Mouse (Mus musculus) lung, postnatal 25 days (tissue): ENCODE measurements at regions not wholly inside any gene's neighbourhood (a gene's known extent, or its start where the extent isn't known, plus 50 kb on each side); places are given as distances from the start of the nearest gene placed in this dataset.
"Not testable (repeated sequence)": the region's sequence is repeated elsewhere in the genome, so short reads cannot be mapped to it uniquely, and the experiment has no call there.

Experiments used
- DNase-seq: peaks from one replicate; pipeline ENCODE4 v3.0.0; 2022; ENCODE audit warnings: low spot score

DNA sequence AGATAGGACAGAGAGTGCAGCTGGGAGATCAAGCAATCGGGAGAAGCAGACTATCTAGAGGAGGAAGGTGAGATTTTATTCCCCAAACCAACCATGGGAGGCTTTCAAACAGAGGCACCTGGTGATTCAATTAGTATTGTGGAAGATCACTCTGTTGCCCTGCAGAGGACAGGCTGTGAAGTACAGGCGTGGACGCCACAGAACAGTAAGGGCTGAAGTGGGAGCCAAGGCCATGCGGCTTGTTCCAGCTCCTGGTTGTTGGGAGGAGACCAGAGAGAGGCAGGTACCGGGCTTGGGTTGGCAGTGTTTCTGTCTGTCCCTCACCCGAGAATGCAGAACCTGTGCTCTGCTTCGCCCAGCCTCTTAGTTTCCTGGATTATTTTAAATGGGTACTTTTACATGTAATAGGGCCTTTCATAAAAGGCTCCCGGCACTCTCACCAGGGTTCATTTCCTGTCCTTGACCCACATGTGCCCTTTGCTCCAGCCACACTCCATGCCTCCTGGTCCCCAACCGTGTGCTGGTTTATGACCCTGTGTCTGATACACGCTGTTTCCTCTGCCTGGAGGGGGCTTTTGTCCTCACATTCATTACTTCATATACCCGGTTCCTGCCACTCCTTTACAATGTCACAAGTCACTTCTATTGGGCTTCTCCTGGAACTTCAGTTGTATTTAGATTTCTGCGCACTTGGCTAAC is 58.3 kb downstream of the Vcpkmt start:
- no peak for DNase-seq

DNA sequence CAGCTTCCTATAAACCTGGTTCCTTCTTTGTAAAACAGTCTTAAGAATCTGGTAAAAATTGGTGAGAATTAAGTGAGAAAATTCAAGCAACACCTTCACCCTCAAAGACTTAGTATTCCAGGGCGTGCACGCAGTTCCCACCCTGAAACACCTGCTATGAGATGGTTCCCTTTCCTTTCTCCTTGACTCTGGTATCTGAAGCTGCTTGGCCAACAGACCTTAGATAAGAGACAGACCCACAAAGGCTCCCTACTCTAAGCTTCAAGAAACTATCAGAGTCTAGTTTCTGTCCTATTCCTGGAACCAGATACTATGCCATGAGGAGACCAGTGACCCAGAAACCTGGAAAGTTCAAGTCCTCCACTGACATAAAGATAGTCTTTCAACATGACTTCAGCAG is 63.0 kb downstream of the Vcpkmt start:
- DNase-seq = no peak

DNA sequence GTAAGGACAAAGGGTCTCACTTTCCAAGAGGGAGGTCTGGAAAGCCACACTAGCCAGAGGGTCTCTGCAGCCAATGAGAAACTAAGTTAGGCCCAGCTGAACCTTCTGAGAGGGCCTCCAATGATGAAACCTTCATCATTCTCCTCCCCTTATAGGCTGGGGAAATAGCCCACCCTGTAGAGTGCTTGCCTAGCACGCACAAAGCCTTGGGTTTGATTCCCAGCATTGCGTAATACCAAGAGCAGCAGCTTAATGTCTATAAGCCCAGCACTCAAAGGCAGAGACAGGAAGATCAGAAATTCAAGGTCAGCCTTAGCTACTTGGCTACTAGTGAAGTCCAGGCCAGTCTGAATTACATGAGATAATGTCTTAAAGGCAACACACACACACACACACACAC is 63.8 kb downstream of the Vcpkmt start:
- DNase-seq = no peak

DNA sequence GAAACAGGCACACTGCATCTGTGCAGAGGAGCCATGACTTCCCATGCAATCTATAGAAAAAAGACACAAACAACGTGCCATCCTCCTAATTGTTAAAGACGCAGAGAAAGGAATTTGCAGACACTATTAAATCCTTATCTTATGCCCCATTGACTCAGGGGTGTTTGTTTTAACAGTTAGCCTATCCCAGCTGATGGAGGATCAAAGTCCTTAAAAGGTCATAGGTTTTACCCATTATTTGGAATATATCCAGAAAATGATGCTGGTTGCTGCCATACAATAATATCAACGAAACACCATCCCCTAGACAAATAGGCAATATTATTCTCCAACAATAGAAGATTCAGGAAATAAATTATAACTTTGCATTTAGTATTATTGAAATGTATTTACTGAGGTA is 65.2 kb downstream of the Vcpkmt start:
- DNase-seq = no peak

DNA sequence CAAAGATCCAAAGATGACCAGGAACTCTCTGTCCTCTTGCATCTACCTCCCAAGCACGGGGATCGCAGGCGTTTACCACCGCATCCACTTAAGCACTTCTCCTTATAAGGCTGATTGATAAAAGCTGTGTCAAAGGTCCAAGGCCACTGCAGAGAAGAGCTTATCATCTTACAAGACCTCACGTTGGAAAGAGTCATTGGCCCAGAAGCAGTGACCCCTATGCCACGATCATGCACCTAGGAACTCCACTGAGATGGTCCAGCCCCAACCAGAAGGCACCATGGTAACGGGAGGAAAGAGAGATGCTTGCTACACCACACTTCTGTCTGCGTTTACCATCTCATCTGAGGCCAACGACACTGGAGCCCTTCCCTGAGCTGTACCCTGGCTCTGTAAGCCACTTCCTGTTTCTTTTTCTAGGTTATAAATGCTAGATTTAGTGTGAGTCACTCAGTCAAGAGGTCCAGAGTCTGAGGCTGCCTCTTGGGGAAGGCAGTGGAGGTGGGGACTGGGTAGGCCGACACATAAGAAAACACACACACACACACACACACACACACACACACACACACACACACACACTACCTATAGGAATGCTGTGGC is 66.4 kb downstream of the Vcpkmt start:
- DNase-seq = peak; percentile 69

DNA sequence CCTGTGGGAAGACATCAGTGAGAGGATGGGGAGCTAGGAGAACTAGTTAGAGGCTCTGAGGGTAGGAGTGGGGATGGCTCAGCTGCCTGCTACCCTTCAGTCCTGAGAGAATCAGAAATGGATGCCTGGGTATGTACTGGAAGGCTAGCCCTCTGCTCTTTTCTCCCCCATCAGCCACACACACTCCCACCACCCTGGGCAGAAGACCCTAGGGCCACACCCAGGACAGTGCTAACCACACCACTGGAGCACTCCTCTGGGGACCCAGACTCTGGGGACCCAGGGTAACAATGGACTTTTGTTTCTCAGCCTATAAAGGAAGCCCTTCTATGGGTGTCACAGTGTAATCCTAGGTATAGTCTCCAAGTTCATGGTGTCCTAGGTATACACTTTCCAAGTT is 67.0 kb downstream of the Vcpkmt start:
- DNase-seq = no peak

DNA sequence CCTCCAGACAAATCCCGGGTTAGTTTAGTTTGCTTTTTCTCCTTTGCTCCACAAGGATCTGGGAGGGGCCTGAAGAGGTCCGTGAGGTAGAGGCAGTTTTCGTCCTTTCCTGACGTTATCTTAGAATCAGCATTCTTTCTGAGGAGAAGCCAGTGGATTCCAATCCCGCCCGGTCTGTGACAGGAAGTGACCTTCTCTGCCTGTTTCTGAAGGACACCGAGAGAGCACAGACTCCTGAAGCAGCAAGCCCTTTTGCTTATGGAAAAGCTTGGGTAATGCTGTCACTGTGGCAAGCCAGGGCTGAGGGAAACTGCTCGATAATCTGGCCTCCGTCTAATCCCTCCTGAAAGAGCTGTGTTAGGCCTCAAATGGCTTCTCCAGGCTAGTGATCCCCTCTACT is 67.7 kb downstream of the Vcpkmt start:
- no peak for DNase-seq

DNA sequence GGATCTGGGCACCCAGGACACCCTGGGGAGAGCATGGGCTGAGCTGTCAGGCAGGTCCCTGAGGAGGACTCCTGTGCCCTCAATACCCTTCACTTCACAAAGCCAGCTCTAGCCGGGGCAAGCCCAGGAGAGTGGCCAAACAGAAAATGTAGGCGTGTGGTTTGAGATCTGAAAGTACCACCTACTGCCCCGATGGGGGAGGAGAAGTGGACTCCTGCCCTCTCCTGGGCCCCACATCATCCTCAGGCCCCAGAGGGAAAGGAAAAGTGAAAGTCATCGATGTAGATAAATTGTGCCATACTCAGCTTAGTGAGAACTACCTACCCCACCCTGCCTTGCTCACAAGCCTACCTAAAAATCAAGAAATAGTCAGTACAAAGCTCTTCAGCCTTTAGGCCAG is 69.7 kb downstream of the Vcpkmt start:
- DNase-seq = peak; percentile 80

DNA sequence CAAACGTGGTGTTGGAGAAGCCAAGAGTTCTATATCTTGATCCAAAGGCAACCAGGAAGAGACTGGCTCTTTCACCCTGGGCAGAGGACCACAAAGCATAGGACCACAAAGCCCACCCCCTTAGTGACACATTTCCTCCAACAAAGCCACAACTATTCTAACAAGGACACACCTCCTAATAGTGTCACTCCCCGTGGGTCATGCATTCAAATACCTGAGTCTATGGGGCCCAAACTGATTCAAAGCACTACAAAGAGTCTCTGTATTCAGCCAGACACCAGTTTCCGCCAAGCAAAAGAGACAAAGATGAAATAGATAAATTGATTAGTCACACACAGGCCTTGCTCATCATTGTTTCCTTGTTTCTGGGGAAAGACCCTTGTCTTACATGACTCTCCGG is 72.1 kb downstream of the Vcpkmt start:
- DNase-seq = no peak

DNA sequence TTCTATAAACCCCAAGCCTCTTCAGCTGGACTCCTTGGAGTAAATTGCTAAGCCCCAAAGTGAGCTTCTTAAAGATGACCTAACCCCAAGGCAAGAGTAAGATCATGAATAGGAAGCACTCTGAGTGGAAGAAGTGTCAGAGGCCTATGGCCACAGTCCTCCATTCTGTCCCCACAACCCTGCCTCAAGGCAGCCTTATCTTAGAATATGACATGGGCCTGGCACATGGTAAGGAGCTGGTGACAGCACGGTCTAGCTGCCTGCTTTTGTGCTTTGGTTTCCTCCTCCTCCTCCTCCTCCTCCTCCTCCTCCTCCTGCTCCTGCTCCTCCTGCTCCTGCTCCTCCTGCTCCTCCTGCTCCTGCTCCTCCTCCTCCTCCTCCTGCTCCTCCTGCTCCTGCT is 73.6 kb downstream of the Vcpkmt start:
- DNase-seq = not testable (repeated sequence)

DNA sequence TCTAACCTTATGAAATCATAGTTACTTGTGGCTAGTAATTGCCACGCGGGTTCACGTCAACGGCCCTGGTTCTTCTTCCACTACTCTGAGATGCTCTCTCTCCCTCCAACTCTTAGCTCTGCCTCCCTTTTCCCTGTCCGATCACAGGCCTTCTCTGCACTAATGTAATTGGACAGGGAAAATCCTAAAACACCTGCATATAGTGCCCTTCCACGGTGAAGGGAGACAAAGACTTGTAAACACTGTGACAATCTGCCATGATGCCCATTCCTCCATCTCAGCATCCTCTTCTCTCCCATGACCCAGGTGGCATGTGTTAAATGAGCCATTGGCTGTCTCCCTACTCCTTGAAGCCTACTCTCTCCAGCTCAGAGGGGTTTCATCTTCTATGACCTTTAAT is 74.9 kb downstream of the Vcpkmt start:
- no peak for DNase-seq

DNA sequence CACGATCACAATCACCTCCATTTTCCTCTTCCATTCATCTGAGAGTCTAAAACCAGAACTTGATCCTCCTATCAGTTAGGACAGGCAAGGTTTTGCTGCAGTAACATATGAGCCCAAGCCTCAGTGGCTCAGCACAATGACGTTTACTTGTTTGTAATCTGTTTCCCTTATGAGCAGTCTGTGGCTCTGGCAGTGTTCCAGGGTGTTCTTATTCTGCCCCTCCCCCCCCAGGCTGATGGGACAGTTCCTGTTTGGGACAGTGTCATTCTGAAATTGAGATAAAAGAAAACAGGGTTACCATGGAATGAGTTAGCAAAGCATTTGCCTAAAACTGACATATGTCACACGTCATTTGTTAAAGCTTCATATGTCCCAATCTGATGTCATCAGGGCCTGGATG is 75.5 kb downstream of the Vcpkmt start:
- DNase-seq = no peak

DNA sequence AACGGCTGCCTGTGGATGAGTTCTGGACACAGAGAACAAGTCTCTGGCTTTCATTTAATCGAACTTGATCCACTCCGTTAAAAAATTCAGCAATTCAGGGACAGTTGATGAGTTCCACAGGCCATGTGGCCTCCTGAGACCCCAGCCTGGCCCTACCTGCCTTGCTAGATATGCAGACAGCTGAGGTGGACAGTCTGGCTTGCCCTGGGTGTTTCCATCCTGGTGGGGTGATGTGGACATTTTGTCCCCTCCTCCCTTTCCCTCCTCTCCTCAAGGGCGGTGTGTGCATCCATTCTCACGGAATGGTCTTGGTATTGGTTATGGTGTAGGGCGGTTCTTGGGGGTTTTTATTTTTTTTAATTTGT is 80.1 kb downstream of the Vcpkmt start:
- DNase-seq = no peak

DNA sequence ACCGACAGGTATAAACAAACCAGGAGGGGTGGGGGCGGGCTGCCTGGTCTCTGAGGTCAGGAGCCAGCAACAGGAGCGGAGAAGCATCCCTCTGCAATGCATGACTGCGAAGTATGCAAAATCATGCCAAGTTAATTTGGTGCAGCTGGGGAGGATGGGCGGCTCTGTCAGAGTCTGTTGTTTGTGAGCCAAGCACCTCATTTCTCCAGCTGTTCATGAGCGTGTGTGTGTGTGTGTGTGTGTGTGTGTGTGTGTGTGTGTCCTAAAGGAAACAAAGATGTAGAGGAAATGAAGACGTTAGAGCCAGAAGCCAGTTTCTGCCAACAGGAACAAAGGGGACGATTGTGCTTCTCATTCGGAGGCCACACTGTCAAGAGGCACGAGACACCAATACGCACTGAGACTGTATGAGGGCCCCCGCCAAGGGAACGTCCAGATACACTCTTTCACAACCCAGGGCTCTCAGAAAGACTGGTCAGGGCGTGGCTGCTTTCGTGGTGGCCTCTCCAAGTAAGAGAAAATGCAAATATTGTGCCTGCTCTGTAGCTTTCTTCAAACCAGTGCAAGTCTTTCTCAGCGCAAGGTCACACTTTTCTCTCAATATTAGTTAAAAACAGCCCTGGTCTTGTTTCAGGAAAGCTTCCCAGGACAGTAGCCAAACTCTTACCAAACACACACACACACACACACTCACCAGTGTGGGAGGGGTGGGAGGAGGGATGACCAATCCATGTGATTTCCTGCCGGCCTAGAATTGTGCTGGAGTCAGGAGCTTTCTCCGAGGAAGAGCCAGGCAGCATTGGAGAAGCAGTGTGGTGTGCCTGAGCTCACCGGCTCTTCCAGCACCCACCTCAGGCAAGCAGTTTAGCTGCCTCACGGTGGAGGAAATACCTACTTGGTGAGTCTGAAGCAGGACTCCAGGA is 80.8 kb downstream of the Vcpkmt start:
- peak; percentile 90 for DNase-seq

DNA sequence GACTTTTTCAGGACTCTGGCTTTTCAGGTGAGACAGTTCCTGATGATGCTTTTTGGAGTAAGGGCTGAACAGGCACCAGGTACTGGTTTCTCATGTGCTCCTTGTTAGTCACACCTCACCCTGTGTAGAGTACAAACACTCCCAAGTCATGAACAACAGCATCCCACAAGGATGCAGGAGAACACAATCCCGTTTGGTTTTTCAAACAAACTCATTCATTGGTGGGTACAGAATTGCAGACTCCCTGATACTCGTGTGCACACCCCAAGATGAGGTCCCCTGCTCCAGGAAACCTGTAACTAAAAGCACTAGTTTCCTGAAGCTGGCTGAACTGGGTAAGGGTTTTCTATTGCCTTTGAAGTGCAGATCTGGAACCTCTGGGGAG is 81.5 kb downstream of the Vcpkmt start:
- no peak for DNase-seq

DNA sequence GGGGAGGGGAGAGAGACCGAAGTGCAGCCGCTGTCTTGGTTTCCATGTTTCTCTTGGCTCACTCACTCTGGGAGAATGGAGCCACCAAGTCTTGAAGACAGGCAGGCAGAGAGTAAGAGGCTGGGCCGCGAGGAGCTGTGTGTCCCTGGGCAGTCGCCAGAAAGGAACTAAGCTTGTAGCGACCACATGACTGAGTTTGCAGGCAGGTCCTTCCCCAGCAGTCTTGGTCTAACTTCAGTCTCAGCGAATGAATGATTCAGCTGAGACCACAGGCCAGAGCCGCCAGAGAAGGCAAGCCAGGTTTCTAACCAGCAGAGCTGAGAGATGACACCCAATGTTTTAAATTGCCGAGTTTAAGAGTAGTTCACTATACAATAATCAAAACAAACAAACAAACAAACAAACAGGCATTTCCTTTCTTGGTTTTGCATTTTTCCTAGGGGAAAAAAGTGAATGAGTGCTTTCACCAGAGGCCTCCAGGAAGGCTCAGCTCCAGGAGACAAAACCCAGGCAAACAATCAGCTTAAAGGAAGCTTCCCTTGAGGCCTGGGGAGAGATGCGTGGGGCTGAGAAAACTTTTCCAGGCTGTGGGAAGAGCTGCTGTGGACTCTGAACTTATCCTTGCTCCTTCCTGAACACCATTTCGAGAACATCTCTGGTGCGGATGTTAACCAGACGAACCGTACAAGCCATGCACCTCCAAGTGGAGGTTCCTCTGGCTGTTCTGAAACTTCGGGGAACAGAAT is 82.1 kb downstream of the Vcpkmt start:
- peak; percentile 76 for DNase-seq

DNA sequence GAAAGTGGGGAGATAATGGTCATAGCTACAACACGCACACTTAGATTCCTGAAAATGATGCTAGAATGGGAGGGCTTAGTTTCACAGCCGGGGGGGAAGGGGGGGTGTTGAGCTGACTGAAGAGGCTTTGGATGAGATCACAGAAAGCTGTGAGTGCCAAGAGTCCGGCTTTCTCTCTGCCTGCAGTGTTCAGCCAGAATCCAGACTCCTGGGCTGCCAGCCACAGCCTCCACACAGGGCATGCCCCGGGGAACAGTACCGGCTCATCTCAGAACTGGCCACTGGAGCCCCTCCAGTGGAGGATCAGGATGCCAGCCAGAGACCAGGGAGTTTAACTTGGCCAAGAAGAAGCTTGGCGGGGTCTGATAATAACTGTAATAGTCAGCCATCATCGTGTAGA is 85.7 kb downstream of the Vcpkmt start:
- DNase-seq = peak; percentile 65

DNA sequence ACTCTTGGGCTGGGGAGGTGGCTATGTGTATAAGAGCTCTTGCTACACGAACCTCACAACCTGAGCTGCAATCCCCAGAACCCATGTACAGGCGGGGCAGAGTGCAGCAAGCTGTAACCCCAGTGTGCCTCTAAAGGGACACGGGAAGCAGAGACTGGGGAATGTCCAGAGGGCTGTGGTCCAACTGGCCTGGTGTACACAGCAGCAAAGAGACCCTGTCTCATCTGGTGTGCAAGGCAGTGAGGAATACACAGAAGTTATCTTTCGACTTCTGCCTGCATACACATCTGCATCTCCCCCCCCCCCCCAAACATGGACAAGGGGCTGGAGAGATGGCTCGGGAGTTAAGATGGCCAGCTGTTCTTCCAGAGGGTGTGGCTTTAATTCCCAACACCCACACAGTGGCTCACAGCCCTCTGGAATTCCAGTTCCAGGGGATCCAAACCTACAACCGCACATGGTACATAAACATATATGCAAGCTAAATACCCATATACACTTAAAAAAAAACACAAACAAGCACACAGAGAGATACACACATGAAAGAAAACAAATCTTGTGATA is 86.4 kb downstream of the Vcpkmt start:
- no peak for DNase-seq

DNA sequence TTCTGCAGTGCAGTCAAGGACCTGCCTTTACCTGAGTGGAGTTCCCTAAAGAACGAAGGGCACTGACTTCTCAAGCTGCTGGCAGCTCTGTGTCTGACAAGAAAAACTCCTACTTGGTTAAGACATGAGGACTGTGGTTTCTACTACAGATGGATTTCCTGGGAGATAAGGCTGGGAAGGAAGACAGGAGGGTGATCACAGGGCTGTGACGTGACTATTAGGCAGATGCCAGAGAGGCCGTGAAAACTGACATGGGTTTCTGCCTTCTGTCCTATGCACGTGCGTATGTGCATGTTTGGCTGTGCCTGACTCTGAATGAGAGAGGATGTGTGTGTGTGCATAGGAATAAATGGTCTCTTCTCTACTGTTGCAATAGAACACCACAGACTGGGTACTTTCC is 87.1 kb downstream of the Vcpkmt start:
- no peak for DNase-seq

DNA sequence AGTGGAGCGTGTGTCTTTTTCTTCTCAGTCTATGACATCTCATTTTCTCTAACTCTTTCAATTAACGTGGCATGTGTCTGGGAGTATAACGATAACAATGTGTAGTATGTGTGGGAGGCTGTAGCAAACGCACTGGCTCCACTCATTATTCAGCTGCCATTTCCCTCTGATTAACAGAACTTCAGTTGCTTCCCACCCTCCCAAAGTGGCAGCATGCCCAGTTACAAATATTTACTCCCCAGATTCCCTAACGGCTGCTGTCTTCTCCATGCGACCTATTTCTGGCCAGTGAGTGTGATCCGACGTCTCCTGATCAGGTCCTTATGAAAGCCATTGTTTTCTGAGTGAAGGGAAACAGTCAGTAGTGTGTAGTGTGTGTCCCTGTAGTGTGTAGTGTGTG is 88.2 kb downstream of the Vcpkmt start:
- DNase-seq = peak; percentile 64

DNA sequence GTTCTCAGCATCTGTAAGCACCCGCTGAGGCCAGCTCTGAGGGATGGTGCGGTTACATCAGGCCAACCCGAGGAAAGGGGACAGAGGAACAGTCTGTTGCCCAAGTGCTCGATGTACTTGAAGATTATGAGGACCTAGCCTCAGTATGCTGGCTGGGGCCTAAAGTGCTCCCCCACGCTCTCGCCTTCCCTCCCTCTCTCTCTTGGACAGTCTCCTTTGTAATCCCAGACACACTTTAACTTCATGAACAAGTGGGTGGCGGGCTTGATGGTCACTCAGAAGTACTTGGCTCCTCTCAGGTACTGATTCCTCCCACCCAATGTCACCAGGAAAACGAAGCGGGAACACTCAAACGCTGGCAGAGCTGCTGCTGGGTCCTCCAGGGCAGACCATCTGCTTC is 93.1 kb downstream of the Vcpkmt start:
- peak; percentile 79 for DNase-seq

DNA sequence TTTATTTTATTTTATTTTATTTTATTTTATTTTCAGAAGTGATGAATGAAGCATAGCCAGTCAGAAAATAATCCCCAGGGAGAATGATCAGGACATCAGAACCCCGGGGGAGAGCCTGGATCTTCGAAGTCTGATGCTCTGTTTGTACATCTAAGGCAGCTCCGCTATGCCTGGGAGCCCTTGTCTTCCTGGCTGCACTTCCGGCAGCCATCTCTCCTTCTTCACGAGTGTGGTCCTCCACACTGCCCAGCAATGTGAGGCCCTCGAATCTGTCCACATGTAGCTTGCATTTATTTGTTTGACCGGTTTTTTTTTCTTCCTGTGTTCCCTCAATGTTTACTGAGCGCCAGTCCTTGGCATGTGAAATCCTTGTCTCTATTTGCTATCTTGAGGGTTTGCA is 95.9 kb downstream of the Vcpkmt start:
- no peak for DNase-seq
